Mouse (Mus musculus) forebrain, embryonic 16.5 days (tissue): ENCODE measurements around the gene Galnt12. TPM values are rescaled to one million over a fixed set of nuclear protein-coding genes. Genes with fewer than 3 reads are reported as not detected.

ENCODE experiments used
- ATAC-seq: fragments of 200-750 bp; cut with Nextera tagmentation; 2 replicates; pipeline ENCODE4 v1.8.0; 2017; ENCODE audit warnings: mild to moderate bottlenecking, moderate library complexity
- H3K27ac ChIP-seq: fragments of 300-500 bp; sonication (generic); 2 replicates; pipeline ENCODE4 v1.5.1; 2014; ENCODE audit warnings: low read length, control low read depth
- H3K27me3 ChIP-seq: fragments of 300-500 bp; sonication (generic); replicated peaks from 2 replicates; pipeline ENCODE4 v1.6.1; 2014; ENCODE audit warnings: low read length; ENCODE audit not compliant: control insufficient read depth, insufficient read depth
- H3K36me3 ChIP-seq: fragments of 300-500 bp; sonication (generic); 2 replicates; pipeline ENCODE4 v1.6.1; 2014; ENCODE audit not compliant: control insufficient read depth, insufficient read depth
- H3K4me1 ChIP-seq: fragments of 300-500 bp; sonication (generic); replicated peaks from 2 replicates; pipeline ENCODE4 v1.6.1; 2014; ENCODE audit warnings: low read length; ENCODE audit not compliant: control insufficient read depth, insufficient read depth
- H3K4me2 ChIP-seq: fragments of 300-500 bp; sonication (generic); 2 replicates; pipeline ENCODE4 v1.6.1; 2014; ENCODE audit warnings: mild to moderate bottlenecking, low read length, control low read depth
- H3K4me3 ChIP-seq: fragments of 300-500 bp; sonication (generic); replicated peaks from 2 replicates; pipeline ENCODE4 v1.5.1; 2014; ENCODE audit warnings: mild to moderate bottlenecking, low read length, control low read depth
- H3K9ac ChIP-seq: fragments of 300-500 bp; sonication (generic); replicated peaks from 2 replicates; pipeline ENCODE4 v1.6.1; 2014; ENCODE audit warnings: low read depth, low read length, control low read depth
- H3K9me3 ChIP-seq: fragments of 300-500 bp; sonication (generic); 2 replicates; pipeline ENCODE4 v1.6.1; 2016; ENCODE audit warnings: low read length; ENCODE audit not compliant: control insufficient read depth
- WGBS: fragments of 180-500 bp; shearing (Covaris S2); extraction: QIAGEN DNeasy Blood & Tissue Kit; methylation state at CpG from one replicate; pipeline ENCODE4 v1.1.7; 2014; 5-methylcytosine and 5-hydroxymethylcytosine counted together
- polyA plus RNA-seq: library from polyadenylated mRNA; unstranded; fragments of >200 nt; fragmentation: Nextera tagmentation; extraction: Ambion mirVana; gene quantifications from 2 replicates; pipeline ENCODE4 v1.2.1, GENCODE M21; 2015

Galnt12 gene
- polyA plus RNA-seq, 1 experiment from 2014 or later, result 0.85 TPM

DNA sequence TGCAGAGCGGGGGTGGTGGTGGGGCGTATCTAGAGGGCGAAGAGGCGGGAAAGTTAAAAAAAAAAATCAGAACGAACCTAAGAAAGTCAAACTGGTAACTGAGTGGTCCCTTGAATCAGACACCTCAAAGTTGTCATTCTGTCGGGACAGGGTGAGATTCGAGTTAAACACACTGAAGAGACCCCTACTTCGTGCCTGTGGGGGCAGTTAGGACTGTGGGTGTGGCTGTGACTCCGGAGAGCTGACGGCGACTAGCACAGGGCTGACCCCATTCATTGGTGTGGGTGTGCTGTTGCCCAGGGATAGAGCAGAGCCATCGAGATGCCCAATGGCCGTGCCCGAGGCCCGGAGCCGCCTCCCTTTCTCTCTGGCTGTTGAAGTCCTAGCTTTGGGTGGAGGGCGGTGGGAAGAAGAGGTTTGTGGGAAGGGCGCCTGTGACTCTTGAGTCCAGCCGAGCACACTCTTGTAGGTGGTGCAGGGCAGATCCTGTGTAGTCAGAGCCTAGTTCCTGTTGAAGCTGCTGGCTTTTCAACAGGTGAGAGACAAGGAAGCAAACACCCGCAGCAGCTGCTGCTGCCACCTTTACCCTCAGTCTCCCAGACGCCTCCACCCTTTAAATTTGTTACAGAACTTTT is 795 bp downstream of the Galnt12 start:
- peak; percentile 43; the same call in 1 of the 2 replicates for ATAC-seq
- Histone ChIP-seq H3K27me3 (peaks cover 11% of the 10 kb centered on the region), H3K4me1 (peaks cover 8% of the 10 kb centered on the region), H3K36me3 (no peaks in the 10 kb centered on the region), H3K4me3 (peak overlapping the region; percentile 72), H3K9ac (peak overlapping the region; percentile 74), H3K4me2 (peak overlapping the region; percentile 94), H3K27ac (no peak overlapping the region), H3K9me3 (no peaks in the 10 kb centered on the region)
- WGBS, result 1% methylated on average over 21 of the region's 21 CpGs

DNA sequence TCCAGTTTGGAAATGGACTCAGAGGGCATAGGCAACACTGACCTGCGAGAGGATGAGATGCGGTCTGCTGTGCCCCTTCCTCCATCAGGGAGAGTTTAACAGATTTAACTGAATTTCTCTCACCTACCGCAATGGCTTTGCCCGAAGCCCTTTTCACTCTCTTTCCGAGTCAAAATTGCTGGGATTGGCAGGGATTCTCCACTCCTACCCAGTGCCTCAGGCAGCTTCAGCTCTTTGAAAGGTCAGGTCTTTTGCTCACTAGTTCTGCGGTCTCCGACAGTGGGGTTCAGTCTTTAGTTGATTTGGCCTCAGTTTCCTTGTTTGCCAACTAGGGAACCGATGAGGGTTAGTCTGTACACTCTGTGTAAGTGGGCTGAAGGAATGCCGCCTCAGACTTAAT is 1.5 kb downstream of the Galnt12 start:
- no peaks in the 10 kb centered on the region for H3K9me3 ChIP-seq
- H3K4me2 ChIP-seq, result no peak overlapping the region
- H3K27me3 ChIP-seq, result peaks cover 11% of the 10 kb centered on the region
- no peak overlapping the region for H3K27ac ChIP-seq
- no peaks in the 10 kb centered on the region for H3K36me3 ChIP-seq
- no peak overlapping the region for H3K9ac ChIP-seq
- ATAC-seq, result no peak
- WGBS, result 24% methylated on average over 9 of the region's 9 CpGs
- H3K4me1 ChIP-seq, result peaks cover 8% of the 10 kb centered on the region
- no peak overlapping the region for H3K4me3 ChIP-seq

DNA sequence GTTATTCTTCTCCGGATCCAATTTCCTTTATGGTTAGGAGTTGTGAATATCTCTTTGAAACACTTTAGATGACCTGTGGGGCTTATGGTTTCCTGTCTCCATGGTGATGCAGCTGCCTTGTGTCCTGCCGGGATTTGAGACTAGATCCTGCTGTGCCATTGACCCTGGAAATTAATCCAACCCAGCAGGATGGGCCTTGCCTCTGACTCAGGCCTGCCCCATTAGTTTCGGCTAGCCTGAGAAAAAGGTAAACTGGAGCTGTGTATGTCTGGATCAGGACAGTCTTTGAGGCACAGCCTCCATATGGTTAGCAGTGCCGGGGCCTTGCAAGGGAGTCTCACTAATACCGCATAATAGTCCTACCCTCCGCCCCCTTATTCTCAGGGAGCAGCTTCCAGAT is 1.9 kb downstream of the Galnt12 start:
- 19% methylated on average over 6 of the region's 6 CpGs for WGBS
- H3K9me3 ChIP-seq, result no peaks in the 10 kb centered on the region
- H3K9ac ChIP-seq, result no peak overlapping the region
- no peak overlapping the region for H3K27ac ChIP-seq
- ATAC-seq, result no peak
- no peak overlapping the region for H3K4me2 ChIP-seq
- H3K27me3 ChIP-seq, result peaks cover 11% of the 10 kb centered on the region
- no peaks in the 10 kb centered on the region for H3K36me3 ChIP-seq
- peaks cover 8% of the 10 kb centered on the region for H3K4me1 ChIP-seq
- H3K4me3 ChIP-seq, result no peak overlapping the region

DNA sequence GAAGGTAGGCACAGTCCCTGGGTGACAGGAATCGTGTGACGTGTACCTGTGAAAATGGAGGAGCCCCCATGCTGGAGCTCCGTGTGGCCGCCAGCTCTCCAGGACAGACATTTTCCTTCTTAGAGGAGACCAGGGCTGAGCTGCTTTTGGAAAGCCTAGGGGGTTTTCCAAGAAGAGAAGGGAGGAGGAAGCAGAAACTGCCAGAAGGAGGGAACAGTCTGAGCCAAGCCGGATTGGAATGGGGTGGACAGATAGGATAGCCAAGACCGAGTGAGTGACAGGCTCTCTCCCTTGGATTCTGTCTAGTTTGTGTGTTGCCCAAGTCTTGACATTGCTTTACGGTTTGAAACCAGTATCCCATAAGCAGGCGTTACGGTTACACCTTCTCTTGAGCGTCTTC is 11.9 kb downstream of the Galnt12 start:
- no peak overlapping the region for H3K4me2 ChIP-seq
- H3K9ac ChIP-seq, result no peak overlapping the region
- ATAC-seq, result no peak
- no peak overlapping the region for H3K27ac ChIP-seq
- no peak overlapping the region for H3K4me3 ChIP-seq
- H3K9me3 ChIP-seq, result no peaks in the 10 kb centered on the region
- H3K27me3 ChIP-seq, result no peaks in the 10 kb centered on the region
- H3K4me1 ChIP-seq, result no peaks in the 10 kb centered on the region
- 95% methylated on average over 10 of the region's 10 CpGs for WGBS
- H3K36me3 ChIP-seq, result no peaks in the 10 kb centered on the region

DNA sequence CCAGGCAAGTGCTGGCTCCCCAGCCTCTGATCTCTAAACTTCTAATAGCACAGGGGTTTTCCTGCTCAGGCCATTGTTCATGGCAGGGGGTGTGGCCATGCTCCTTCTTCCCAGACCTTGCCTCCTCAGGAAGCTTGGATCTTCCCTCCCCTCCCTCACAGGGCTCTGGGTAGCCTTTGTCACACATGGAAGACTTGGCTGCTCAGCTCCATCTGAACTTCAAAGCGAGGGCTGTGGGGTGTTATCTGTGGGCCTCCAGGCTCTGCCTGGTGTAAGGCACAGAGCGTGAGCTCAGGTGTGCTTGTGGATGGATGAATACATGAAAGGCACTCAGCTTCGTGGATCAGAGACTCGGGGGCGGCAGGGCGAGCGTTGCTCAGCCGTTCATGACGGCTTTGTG is 20.2 kb downstream of the Galnt12 start:
- peak; percentile 41; the same call in 1 of the 2 replicates for ATAC-seq
- Histone ChIP-seq H3K27me3 (no peaks in the 10 kb centered on the region), H3K4me3 (no peak overlapping the region), H3K9me3 (no peaks in the 10 kb centered on the region), H3K4me2 (no peak overlapping the region), H3K27ac (peak overlapping the region; percentile 31; the same call in 1 of the 2 replicates), H3K36me3 (no peaks in the 10 kb centered on the region), H3K9ac (no peak overlapping the region), H3K4me1 (peaks cover 4% of the 10 kb centered on the region; the same call in 1 of the 2 replicates)
- 53% methylated on average over 9 of the region's 9 CpGs for WGBS

DNA sequence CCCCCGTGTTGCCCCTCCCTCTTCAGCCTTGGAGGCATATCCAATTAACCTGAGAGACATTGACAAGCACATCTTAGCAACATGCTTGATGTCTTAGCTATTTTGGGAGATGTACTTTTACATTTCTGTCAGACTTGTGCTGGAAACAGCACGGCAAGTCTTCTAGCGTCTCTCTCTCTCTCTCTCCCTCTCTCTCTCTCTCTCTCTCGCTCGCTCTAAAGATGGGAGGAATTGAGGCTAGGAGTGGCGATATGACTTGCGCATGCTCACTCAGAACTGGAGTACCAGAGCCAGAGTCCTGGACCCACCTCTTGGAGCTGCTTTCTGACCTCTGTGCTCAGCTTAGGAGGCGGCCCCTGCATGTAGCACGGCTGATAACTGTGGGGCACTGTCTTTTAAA is 20.9 kb downstream of the Galnt12 start:
- Histone ChIP-seq H3K27ac (peak overlapping the region; percentile 43; the same call in 1 of the 2 replicates), H3K36me3 (no peaks in the 10 kb centered on the region), H3K4me2 (no peak overlapping the region), H3K9me3 (no peaks in the 10 kb centered on the region), H3K27me3 (no peaks in the 10 kb centered on the region), H3K4me1 (peaks cover 4% of the 10 kb centered on the region; the same call in 1 of the 2 replicates), H3K4me3 (no peak overlapping the region), H3K9ac (no peak overlapping the region)
- 66% methylated on average over 9 of the region's 9 CpGs for WGBS
- ATAC-seq, result peak; percentile 72

DNA sequence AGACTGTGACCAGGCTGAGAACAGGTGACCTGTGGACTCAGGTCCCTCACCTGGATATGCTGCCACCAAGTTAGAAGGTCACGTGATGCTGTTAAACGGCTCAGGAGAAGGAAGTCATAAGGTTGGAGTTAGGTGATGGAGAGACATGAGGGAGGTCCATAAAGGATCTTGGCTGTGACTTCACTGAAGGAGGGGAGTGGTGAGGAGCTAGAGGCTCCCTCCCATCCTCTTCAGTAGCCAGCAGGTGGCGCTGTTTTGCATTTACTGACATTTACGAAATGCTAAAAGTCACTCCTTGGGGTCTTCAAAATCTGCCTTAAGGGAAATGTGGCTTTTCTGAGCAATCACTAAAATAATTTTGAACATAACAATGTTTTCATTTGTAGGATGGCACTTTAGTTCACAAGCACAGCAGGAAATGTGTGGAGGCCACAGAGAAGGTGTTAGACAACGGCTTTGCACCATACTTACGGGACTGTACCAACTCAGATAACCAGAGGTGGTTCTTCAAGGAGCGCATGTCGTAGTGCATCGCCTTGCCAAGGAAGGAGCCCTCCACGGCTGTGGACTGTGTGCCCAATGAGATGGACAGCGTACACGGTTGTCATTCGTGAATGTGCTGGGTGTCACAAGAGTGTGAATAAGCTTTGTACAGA is 30.5 kb downstream of the Galnt12 start:
- Histone ChIP-seq H3K4me2 (no peak overlapping the region), H3K27me3 (no peaks in the 10 kb centered on the region), H3K4me1 (no peaks in the 10 kb centered on the region), H3K4me3 (no peak overlapping the region), H3K9ac (no peak overlapping the region), H3K36me3 (no peaks in the 10 kb centered on the region), H3K9me3 (no peaks in the 10 kb centered on the region), H3K27ac (no peak overlapping the region)
- WGBS, result 64% methylated on average over 13 of the region's 13 CpGs
- peak; percentile 64 for ATAC-seq

DNA sequence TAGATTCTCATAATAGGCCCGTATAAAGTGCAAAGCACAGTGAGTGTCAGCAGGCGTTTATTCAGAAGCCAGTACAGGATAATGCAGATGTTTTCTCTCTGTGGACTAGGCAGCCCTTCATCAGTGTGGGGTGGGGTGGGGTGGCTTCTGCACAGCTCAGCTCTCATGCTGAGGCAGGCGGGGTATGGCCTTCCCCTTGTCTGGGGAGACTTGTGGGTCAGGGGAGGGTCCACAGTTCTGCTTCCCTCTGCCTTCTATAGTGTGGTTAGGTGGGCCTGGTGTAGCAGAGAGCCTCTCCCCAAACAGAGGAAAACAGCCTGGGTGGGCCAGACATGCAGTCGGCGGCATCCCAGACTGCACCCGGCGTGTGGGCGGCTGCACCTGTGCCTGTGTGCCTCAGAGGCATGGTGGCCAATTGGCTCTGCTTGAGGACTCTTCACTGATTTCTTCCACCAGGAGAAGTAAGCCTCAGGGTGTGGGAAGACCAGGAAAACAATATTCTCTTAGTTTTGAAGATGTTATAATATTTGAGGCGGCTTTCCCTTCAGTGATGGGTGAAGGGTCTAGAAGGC is 32.5 kb downstream of the Galnt12 start:
- 84% methylated on average over 9 of the region's 9 CpGs for WGBS
- H3K27ac ChIP-seq, result no peak overlapping the region
- H3K36me3 ChIP-seq, result no peaks in the 10 kb centered on the region
- H3K4me2 ChIP-seq, result no peak overlapping the region
- H3K9ac ChIP-seq, result no peak overlapping the region
- H3K4me1 ChIP-seq, result no peaks in the 10 kb centered on the region
- ATAC-seq, result no peak
- no peak overlapping the region for H3K4me3 ChIP-seq
- no peaks in the 10 kb centered on the region for H3K27me3 ChIP-seq
- H3K9me3 ChIP-seq, result no peaks in the 10 kb centered on the region

DNA sequence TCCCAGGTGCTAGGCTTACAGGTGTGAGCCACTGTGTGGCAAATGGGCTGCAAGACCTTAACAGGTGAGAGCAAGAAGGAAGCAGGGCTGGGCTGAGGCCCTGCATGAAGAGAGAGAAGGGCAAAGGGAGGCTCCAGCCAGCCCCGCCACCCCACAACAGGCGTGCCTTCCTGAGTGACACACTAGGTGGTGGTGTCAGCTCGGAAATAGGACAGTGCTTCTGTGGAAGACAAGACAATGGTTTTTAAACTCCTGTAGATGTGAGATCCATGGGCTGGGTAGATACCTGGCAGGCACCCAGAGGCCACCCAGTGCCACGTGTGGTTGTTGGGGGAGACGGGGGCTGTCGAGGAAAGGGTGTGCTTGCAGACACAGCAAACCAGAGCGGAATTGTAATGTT is 36.8 kb downstream of the Galnt12 start:
- no peak overlapping the region for H3K9ac ChIP-seq
- no peak overlapping the region for H3K27ac ChIP-seq
- H3K4me3 ChIP-seq, result no peak overlapping the region
- no peak for ATAC-seq
- no peaks in the 10 kb centered on the region for H3K36me3 ChIP-seq
- no peaks in the 10 kb centered on the region for H3K9me3 ChIP-seq
- H3K27me3 ChIP-seq, result no peaks in the 10 kb centered on the region
- 83% methylated on average over 7 of the region's 7 CpGs for WGBS
- H3K4me2 ChIP-seq, result no peak overlapping the region
- 0 out of 2 replicates have a peak, but pooled peaks cover 2% of the 10 kb centered on the region for H3K4me1 ChIP-seq
